Mouse (Mus musculus): ENCODE measurements around the gene Vti1b. TPM values are rescaled to one million over a fixed set of nuclear protein-coding genes. Genes with fewer than 3 reads are reported as not detected.
"Not testable (repeated sequence)": the region's sequence is repeated elsewhere in the genome, so short reads cannot be mapped to it uniquely, and the experiment has no call there.

Gene Vti1b
- polyA plus RNA-seq, 1 experiment = 25.8 TPM

- Histone ChIP-seq H3K4me3 (ENCODE audit: control insufficient read depth, insufficient read depth, low read length) (no peak overlapping the region), H3K27ac (ENCODE audit: control insufficient read depth, insufficient read depth, low read length) (no peak overlapping the region), H3K27me3 (ENCODE audit: control insufficient read depth, insufficient read depth, low read length) (no peaks in the 10 kb centered on the region), H3K36me3 (ENCODE audit: control insufficient read depth, insufficient read depth, low read length) (peaks cover under 1% of the 10 kb centered on the region; the same call in 1 of the 2 replicates), H3K4me1 (replicated peaks; ENCODE audit: control insufficient read depth, insufficient read depth, low read length) (peaks cover 7% of the 10 kb centered on the region)
- peak; percentile 61 for DNase-seq
- 3% methylated on average over 3 of the region's 3 CpGs for WGBS
- no peak for TF ChIP-seq POLR2A (IDR thresholded peaks at IDR 0.05; ENCODE audit: control insufficient read depth, extremely low read depth, insufficient read depth, low read length, poor library complexity)
Measured at GRCm38 (mm10) chr12:79193441-79193840, 21.0 kb upstream of the Vti1b start.

- peak within 1 kb of the TSS; percentile 12; the same call in 1 of the 2 replicates for H3K27ac ChIP-seq (ENCODE audit: control insufficient read depth, insufficient read depth, low read length)
- peaks cover 7% of the 10 kb centered on the region for H3K4me1 ChIP-seq (replicated peaks; ENCODE audit: control insufficient read depth, insufficient read depth, low read length)
- H3K36me3 ChIP-seq (ENCODE audit: control insufficient read depth, insufficient read depth, low read length) = peaks cover 13% of the 10 kb centered on the region
- no peaks in the 10 kb centered on the region for H3K27me3 ChIP-seq (ENCODE audit: control insufficient read depth, insufficient read depth, low read length)
- 87% methylated on average over 6 of the region's 6 CpGs for WGBS
- no peak for DNase-seq
- peak within 1 kb of the TSS; percentile 51 for H3K4me3 ChIP-seq (ENCODE audit: control insufficient read depth, insufficient read depth, low read length)
- TF ChIP-seq CTCF (IDR thresholded peaks at IDR 0.05; ENCODE audit: borderline replicate concordance, control insufficient read depth, extremely low read depth, insufficient read depth, low read length, poor library complexity) (no peak), POLR2A (IDR thresholded peaks at IDR 0.05; ENCODE audit: control insufficient read depth, extremely low read depth, insufficient read depth, low read length, poor library complexity) (no peak)
Measured at GRCm38 (mm10) chr12:79192193-79192592, 19.7 kb upstream of the Vti1b start, which contains the start of gene Rdh11. Gene Rdh11, minus strand, starts transcription at chr12:79192293.

- Histone ChIP-seq H3K4me3 (ENCODE audit: control insufficient read depth, insufficient read depth, low read length) (peak overlapping the region; percentile 51), H3K36me3 (ENCODE audit: control insufficient read depth, insufficient read depth, low read length) (peaks cover 18% of the 10 kb centered on the region), H3K27ac (ENCODE audit: control insufficient read depth, insufficient read depth, low read length) (no peak overlapping the region), H3K4me1 (replicated peaks; ENCODE audit: control insufficient read depth, insufficient read depth, low read length) (peaks cover 7% of the 10 kb centered on the region), H3K27me3 (ENCODE audit: control insufficient read depth, insufficient read depth, low read length) (no peaks in the 10 kb centered on the region)
- peak; percentile 83 for DNase-seq
- TF ChIP-seq CTCF (IDR thresholded peaks at IDR 0.05; ENCODE audit: borderline replicate concordance, control insufficient read depth, extremely low read depth, insufficient read depth, low read length, poor library complexity) (peak; percentile 54; the same call in 1 of the 2 replicates), POLR2A (IDR thresholded peaks at IDR 0.05; ENCODE audit: control insufficient read depth, extremely low read depth, insufficient read depth, low read length, poor library complexity) (no peak)
- 6% methylated on average over 14 of the region's 14 CpGs for WGBS
Measured at GRCm38 (mm10) chr12:79191701-79192100, 19.2 kb upstream of the Vti1b start.

- H3K27me3 ChIP-seq (ENCODE audit: control insufficient read depth, insufficient read depth, low read length) = no peaks in the 10 kb centered on the region
- peaks cover 24% of the 10 kb centered on the region for H3K36me3 ChIP-seq (ENCODE audit: control insufficient read depth, insufficient read depth, low read length)
- DNase-seq = peak; percentile 57
- TF ChIP-seq POLR2A (IDR thresholded peaks at IDR 0.05; ENCODE audit: control insufficient read depth, extremely low read depth, insufficient read depth, low read length, poor library complexity) (no peak), CTCF (IDR thresholded peaks at IDR 0.05; ENCODE audit: borderline replicate concordance, control insufficient read depth, extremely low read depth, insufficient read depth, low read length, poor library complexity) (no peak)
- peak overlapping the region; percentile 51 for H3K4me3 ChIP-seq (ENCODE audit: control insufficient read depth, insufficient read depth, low read length)
- WGBS = 1% methylated on average over 18 of the region's 18 CpGs
- H3K27ac ChIP-seq (ENCODE audit: control insufficient read depth, insufficient read depth, low read length) = peak overlapping the region; percentile 12; the same call in 1 of the 2 replicates
- H3K4me1 ChIP-seq (replicated peaks; ENCODE audit: control insufficient read depth, insufficient read depth, low read length) = peaks cover 7% of the 10 kb centered on the region
Measured at GRCm38 (mm10) chr12:79190931-79191673, 18.6 kb upstream of the Vti1b start.

GRCm38 (mm10) chr12:79185160-79185559 is 12.7 kb upstream of the Vti1b start:
- H3K27me3 ChIP-seq (ENCODE audit: control insufficient read depth, insufficient read depth, low read length); H3K27ac ChIP-seq (ENCODE audit: control insufficient read depth, insufficient read depth, low read length); H3K4me3 ChIP-seq (ENCODE audit: control insufficient read depth, insufficient read depth, low read length); DNase-seq; H3K4me1 ChIP-seq (replicated peaks; ENCODE audit: control insufficient read depth, insufficient read depth, low read length): not testable (repeated sequence)
- 93% methylated on average over 5 of the region's 6 CpGs for WGBS
- peaks cover 65% of the 10 kb centered on the region for H3K36me3 ChIP-seq (ENCODE audit: control insufficient read depth, insufficient read depth, low read length)

- Histone ChIP-seq H3K4me1 (replicated peaks; ENCODE audit: control insufficient read depth, insufficient read depth, low read length) (peaks cover 3% of the 10 kb centered on the region), H3K27ac (ENCODE audit: control insufficient read depth, insufficient read depth, low read length) (no peak overlapping the region), H3K4me3 (ENCODE audit: control insufficient read depth, insufficient read depth, low read length) (no peak overlapping the region), H3K27me3 (ENCODE audit: control insufficient read depth, insufficient read depth, low read length) (no peaks in the 10 kb centered on the region), H3K36me3 (ENCODE audit: control insufficient read depth, insufficient read depth, low read length) (peaks cover 22% of the 10 kb centered on the region)
- TF ChIP-seq POLR2A (IDR thresholded peaks at IDR 0.05; ENCODE audit: control insufficient read depth, extremely low read depth, insufficient read depth, low read length, poor library complexity) (no peak), CTCF (IDR thresholded peaks at IDR 0.05; ENCODE audit: borderline replicate concordance, control insufficient read depth, extremely low read depth, insufficient read depth, low read length, poor library complexity) (no peak)
- 97% methylated on average over 5 of the region's 5 CpGs for WGBS
- DNase-seq = no peak
Measured at GRCm38 (mm10) chr12:79175998-79176397, 3.5 kb upstream of the Vti1b start.

GRCm38 (mm10) chr12:79173721-79174120 is 1.3 kb upstream of the Vti1b start:
- H3K27me3 ChIP-seq (ENCODE audit: control insufficient read depth, insufficient read depth, low read length) = no peaks in the 10 kb centered on the region
- WGBS = 95% methylated on average over 5 of the region's 5 CpGs
- DNase-seq = no peak
- H3K4me1 ChIP-seq (replicated peaks; ENCODE audit: control insufficient read depth, insufficient read depth, low read length) = peaks cover 3% of the 10 kb centered on the region
- no peak overlapping the region for H3K4me3 ChIP-seq (ENCODE audit: control insufficient read depth, insufficient read depth, low read length)
- H3K27ac ChIP-seq (ENCODE audit: control insufficient read depth, insufficient read depth, low read length) = no peak overlapping the region
- no peak for TF ChIP-seq POLR2A (IDR thresholded peaks at IDR 0.05; ENCODE audit: control insufficient read depth, extremely low read depth, insufficient read depth, low read length, poor library complexity)
- H3K36me3 ChIP-seq (ENCODE audit: control insufficient read depth, insufficient read depth, low read length) = peaks cover 10% of the 10 kb centered on the region

All from thymus, adult 2 months (tissue).